Mouse (Mus musculus): ENCODE data around the gene Atp5b.
"Not testable (repeated sequence)": the region's sequence is repeated elsewhere in the genome, so short reads cannot be mapped to it uniquely, and the experiment has no call there.

Gene Atp5b

DNA sequence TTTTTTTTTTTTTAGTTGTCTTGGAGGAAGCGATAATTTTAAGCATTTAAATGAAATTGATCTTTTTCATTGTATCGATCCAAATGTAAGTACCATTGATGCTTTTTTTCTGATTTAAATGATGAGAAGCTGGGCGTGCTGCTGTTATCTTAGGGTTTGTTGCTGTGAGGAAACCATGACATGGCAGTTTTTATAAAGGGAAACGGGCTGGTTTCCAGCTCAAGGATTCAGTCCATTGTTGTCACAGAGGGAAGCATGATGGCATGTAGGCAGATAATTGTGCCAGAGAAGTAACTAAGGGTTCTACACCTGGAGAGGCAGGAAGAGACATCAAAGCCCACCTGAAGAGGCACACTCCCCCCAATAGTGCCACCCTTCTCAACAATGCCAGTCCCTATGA is 13.9 kb upstream of the Atp5b start:
- peak in 1 of 2 experiments; percentile 36 for DNase-seq (ENCODE audit: low spot score in 2 of 2)

DNA sequence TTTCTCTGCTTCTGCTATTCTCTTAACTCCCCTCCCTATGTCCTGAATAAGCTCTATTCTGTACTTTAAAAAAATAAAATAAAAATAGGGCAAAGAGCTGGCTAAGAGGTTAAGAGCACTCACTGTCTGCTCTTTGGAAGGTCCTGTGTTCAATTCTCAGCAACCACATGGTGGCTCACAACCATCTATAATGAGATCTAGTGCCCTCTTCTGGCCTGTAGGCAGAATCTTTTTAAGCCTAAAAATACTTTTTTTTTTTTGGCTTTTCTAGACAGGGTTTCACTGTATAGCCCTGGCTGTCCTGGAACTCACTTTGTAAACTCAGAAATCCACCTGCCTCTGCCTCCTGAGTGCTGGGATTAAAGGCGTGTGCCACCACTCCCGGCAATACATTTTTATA is 12.6 kb upstream of the Atp5b start:
- DNase-seq (ENCODE audit: low spot score in 2 of 2) = not testable (repeated sequence)

DNA sequence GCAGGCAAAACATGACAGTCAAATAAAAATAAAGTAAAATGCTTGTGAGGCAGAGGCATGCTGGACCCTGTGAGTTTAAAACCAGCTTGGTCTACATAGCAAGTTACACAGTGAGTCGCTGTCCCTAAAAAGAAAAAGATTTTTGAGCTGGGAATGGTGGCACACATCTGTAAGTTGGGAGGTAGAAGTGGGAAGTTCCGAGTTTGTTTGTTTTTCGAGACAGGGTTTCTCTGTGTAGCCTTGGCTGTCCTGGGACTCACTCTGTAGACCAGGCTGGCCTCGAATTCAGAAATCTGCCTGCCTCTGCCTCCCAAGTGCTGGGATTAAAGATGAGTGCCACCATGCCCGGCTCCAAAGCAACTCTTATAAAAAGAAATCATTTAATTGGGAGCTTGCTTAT is 4.8 kb upstream of the Atp5b start:
- DNase-seq (ENCODE audit: low spot score in 2 of 2) = not testable (repeated sequence)

DNA sequence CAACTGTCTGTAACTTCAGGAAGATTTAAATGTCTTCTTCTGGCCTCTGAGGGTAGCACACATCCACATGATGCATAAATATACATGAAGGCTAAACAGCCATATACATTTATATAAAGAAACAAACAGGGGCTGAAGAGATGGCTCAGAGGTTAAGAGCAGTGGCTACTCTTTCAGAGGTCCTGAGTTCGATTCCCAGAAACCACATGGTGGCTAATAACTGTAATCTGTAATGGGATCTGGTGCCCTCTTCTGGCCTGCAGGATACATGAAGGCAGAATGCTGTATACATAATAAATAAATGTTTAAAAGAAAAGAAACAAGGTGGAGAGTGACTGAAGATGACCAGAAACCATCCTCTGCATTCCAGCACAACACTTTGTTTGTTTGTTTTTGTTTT is 2.6 kb upstream of the Atp5b start:
- no peak for DNase-seq (ENCODE audit: low spot score in 2 of 2)

DNA sequence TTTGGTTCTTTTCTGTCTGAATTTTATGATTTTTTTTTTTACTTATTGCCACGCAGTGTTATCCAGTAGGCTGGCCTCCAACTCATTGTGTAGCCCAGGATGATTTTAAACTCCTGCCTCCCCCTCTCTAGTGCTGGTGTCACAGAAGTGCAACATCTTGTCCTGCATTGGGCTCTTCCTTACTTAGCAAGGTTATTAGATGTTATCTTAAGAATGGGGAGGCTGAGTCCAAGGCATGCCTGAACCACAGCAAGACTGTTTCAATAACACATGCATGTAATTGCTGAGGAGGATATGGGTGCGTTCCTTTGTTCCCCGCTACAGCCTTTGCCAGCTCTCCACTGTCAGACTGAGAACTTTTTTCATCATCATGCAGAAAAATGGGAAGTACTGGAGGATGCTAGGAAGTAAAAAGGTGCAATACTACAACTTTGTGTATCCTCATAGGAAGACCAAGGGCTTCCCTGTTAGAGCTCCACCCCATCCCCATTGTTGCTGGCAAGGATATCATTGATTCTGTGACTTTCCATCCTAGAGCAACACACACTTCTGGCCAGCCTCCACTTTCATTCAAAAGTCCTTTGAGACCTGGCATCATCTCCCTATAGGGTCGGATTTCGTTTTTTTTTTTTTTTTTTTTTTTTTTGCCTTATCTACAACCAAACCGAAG is 1.1 kb upstream of the Atp5b start:
- DNase-seq (ENCODE audit: low spot score in 2 of 2) = no peak

DNA sequence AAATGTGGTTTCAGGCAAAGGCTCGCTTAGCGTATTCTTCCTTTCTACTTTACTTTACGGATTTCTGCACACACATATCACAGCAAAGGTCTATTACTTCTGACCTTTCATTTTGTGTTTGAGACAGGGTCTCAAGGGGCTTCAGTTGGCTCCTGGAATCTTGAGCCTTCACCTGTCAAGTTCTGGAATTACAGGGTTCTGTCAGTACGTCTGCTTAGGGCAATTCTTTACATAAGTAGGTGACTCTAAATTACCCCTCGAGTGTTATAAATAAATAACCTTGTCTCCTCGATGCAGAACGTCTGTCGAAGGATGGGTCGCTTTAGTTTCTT is 630 bp upstream of the Atp5b start:
- no peak for DNase-seq (ENCODE audit: low spot score in 2 of 2)

DNA sequence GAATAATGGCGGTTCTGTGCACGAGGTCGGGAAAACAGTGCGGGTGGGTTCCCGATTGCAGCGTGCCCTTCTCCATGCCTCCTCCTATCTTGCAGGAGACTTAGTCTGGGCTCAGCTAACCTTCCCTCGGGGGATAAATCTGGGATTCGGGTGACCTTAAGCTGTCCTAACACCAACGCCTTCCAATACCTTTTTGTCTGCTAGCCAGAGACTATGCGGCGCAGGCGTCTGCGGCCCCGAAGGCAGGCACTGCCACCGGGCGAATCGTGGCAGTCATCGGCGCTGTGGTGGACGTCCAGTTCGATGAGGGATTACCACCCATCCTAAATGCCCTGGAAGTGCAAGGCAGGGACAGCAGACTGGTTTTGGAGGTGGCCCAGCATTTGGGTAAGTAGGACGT is 615 bp downstream of the Atp5b start:
- peak in 1 of 2 experiments; percentile 39 for DNase-seq (ENCODE audit: low spot score in 2 of 2)

DNA sequence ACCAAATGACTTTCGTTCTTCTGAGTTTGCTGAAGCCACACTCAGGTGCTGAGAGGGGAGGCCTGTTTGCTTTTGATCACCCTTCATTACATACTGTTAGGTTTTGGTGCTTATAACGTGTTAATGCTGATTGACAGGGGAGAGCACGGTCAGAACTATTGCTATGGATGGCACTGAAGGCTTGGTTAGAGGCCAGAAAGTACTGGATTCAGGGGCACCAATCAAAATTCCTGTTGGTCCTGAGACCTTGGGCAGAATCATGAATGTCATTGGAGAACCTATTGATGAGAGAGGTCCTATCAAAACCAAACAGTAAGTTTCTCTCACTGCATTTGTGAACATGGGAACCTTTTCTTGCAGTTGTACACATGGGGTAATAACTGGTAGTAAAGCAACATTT is 1.1 kb downstream of the Atp5b start:
- no peak for DNase-seq (ENCODE audit: low spot score in 2 of 2)

DNA sequence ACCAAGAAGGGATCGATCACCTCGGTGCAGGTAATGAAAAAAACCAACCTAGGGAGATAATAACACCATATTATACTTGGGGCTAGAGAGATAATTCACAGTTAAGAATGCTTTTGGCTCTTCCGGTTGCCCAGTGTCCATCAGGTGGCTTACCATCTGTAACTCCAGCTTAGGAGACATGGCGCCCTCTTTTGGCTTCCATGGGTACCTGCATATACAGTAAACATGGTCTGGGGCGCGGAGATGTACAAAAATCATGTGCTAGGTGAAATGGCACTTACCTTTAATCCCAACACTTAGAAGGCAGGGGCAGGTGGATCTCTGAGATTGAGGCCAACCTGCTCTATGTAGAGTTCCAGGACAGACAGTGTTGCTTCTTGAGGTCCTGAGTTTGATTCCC is 3.3 kb downstream of the Atp5b start:
- no peak for DNase-seq (ENCODE audit: low spot score in 2 of 2)

DNA sequence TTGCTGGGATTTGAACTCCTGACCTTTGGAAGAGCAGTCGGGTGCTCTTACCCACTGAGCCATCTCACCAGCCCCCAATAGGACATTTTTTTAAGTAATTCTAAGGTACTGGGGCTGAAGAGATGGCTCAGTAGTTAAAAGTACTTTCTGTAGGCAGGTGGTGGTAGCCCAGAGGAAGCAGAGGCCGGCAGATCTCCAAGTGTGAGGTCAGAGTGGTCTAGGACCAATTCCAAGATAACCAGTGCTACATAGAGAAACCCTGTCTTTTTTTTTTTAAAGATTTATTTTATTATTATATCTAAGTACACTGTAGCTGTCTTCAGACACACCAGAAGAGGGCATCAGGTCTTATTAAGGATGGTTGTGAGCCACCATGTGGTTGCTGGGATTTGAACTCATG is 4.1 kb downstream of the Atp5b start:
- not testable (repeated sequence) for DNase-seq (ENCODE audit: low spot score in 2 of 2)

DNA sequence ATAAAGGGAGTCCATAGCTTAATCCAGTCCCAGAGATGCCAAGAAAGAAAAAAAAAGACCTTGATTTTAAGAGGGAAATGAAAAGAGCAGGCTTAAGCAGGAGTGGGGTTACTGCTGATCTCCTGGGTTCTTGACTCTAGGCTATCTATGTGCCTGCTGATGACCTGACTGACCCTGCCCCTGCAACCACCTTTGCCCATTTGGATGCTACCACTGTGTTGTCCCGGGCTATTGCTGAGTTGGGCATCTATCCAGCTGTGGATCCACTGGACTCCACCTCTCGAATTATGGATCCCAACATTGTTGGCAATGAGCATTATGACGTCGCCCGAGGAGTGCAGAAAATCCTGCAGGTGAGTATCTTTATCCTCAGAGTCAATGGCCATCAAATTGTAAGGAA is 5.1 kb downstream of the Atp5b start:
- DNase-seq (ENCODE audit: low spot score in 2 of 2) = no peak

DNA sequence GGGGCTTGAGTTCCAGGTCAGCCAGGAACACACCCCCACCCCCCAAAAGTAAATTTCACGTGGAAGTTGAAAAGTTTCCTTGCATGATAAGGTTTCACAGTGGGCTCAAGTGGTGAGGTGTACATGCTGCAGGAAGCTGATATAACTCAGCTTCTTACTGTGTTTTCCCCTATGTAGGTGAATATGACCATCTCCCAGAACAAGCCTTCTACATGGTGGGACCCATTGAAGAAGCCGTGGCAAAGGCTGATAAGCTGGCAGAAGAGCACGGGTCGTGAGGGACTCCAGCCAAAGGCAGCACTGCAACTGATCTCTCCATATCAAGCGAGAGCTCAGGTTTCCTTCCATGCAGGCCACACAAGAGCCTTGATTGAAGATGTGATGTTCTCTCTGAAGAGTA is 6.8 kb downstream of the Atp5b start:
- DNase-seq (ENCODE audit: low spot score in 2 of 2) = no peak

DNA sequence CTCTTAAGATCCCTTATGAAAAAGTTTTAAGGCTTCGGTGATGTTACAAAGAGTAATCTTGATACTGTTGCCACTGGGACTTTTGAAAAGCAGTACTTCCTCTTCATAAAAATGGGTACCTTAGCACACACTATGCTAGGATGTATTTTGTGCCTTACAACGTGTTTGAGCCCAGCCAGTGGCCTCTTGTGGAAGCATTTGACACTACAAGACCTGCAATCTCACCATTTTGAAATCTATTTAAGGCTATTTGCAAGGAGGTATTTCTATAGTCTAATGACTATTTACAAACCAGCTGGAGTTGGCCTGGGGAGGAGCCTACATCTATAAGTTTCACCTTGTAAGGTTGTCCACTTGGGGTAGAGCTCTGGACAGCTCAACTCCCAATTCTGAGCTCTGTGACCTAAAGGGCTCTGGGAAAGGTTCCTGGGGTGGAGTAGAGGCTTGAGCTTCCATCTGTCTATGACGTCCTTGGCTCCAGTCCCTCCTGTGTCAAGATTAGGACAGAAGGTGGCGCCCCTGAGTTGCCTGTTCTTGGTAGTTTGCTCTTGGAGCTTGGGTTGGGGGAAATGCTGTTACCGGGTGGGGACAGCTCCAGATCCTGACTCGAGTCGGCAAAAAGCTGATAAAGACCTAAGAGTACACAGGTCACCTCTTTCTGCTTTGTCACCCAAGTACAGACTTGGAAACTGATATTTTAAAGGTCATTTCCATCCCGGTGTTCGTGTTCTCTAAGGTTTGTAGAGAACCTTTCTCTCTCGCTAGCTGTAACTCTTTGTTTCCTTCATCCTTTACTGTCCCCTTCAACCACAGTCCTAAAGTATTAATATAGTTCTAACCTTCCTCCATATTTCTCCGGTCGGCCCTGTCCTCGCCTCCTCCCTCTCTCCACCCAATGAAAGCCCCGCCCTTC is 7.8 kb downstream of the Atp5b start:
- peak; percentile 91 to 95 for DNase-seq (ENCODE audit: low spot score in 2 of 2)

DNA sequence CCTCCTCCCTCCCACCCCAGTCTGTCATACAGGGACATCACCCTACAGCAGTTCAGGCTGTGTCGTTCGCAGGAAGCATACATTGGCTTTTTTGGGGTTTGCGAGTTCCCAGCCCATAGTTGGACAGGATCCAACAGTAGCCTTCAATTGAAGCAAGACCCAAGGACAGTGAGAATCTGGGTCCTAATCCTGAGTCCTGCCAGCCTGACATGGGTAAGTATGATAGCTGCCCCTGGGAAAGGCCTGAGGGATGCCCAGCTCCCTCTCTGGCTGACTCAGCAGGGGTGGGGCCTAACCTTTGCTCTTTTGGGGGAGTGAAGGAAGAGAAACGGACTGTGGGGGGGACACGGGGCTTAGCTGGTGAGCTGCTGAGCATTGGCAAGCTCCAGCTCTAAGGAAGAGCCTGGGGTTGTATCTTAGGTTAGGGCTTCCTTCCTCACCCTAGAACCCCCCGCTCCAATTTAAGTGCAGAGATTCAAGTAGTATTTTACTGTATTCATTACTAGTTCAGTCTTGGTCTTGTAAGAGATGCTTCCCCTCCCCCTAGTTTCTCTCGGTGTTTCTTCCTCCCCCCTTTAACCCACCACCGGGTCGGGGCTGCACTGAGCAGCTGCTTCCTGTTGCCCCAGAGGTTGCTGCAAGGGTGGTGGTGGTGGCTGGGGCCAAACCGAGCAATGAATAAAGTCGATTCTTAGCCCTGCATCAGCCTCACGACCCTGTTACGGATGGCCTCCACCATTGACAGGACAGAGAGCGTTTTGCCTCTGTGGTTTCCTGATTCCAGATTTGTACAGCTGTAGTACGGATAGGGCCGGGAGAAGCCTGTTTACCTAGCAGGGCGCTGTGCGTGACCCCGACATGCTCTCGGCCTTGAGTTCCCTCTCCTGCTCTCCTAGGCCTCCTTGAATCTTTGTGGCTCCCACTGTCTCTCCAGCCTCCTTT is 8.8 kb downstream of the Atp5b start, which contains the start of gene Baz2a:
Gene Baz2a (plus strand): TSS at position 14 of the 942 bp plus-strand sequence.
- peak; percentile 74 to 76 for DNase-seq (ENCODE audit: low spot score in 2 of 2)

DNA sequence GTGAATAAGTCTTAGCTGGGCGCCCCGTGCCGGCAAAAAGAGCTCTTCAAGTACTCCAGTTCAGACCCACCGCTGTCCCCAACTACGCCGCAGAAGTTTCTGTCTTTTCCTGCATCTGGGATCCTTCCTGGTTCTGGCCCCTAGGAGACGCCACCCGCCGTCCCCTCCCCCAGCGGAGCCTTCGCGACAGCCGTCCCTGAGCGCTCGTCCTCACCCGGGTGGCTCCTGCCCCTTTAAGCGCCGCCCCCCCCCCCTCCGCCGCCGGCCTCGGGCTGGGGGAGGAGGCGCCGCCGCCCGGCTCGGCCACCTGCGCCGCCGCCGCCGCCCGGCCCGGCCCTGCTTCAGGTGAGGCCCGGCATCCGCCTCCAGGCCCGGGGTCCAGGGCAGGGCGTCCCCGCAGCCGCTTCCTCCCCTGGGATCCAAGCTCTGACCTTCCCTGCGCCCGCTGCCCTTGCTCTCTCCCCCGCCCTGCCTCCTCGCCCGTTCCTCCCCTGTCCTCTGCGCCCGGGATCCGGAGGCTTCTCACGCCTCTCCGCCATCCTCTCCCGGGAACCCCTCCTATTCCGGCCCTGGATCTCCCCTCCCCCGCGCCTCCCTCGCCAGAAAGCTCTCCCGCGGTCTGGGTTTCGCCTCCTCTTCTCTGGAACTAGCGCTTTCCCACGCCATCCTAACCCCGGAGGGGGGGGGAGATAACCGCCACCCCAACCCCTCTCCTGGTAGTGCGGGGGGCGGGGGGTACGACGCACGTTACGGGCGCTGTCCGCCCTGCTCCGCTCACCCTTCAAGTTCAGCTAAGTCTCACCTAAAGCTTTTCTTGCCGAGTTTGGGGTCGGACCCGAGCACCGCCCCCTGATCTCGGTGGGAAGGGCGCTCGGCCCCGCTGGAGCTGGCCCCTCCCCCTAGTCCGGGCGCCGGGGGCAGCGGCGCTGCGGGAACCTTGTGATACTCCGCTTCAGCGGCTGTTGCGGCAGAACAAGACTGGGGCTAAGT is 9.7 kb downstream of the Atp5b start:
- DNase-seq (ENCODE audit: low spot score in 2 of 2) = peak; percentile 83 to 85

DNA sequence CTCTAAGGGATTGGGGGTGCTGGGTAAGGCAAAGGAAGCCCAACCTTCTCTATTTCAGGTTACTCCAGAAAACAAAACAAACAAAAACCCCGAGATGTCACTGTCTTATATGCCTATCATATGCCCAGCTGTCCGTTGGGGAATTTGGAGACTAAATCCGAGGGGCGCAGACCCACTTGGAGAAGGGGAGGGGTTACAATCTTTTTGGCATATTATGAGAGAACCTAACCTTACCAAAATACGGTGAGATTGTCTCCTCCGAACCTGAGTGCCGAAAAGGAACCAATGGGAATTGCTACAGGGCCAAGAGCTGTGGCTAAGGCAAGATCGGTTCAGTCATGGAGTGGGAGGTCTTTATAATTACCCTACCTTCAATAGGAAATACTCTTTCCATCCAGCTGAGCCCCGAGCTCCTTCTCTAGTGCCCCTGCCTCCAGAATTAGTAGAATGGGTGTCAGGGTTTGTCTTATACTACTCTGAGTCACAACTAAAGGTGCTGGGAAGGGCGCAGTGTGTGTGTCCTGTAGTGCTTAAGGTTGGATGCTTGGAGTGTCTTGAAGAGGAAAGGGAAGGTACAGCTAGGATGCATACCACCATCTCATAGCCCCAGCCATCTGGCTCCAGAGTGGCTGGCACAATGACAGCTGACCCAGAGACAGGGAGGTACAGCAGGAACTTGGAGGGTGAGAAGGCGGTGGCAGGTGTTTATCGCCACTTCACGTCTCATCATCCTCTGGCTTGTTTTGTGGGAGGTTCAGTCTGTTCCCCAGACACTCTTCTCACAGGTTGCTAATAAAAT is 10.6 kb downstream of the Atp5b start:
- DNase-seq (ENCODE audit: low spot score in 2 of 2) = no peak

DNA sequence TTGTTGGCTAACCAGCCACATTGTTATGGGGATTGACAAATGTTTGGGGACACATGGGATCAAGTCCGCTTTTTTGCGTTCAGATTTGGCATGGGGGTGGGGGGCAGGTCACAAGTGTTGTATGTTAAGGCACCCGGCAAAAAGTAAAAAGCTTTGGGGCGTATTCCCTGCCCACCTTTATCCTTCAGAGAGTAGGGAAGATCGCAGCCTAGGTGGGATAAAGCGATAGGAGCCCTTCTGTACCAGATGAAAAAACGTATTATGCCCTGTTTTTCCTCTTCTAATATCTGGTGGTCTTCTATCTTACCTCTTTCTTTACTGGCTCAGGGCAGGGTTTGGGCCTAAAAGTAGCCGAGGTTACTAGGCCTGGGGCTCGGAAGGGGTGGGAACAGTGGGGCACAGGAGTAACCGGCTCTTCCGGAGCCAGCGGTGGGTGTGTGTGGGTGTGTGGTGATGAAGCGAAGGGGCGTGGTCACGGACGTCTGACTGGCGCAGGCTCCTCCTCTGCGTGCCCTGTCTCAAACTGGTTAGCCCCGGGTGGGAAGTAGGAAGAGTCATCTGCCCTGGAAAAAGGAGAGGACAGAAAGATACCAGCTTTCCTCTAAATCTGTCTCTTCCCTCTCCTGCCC is 11.4 kb downstream of the Atp5b start:
- peak; percentile 87 to 88 for DNase-seq (ENCODE audit: low spot score in 2 of 2)

DNA sequence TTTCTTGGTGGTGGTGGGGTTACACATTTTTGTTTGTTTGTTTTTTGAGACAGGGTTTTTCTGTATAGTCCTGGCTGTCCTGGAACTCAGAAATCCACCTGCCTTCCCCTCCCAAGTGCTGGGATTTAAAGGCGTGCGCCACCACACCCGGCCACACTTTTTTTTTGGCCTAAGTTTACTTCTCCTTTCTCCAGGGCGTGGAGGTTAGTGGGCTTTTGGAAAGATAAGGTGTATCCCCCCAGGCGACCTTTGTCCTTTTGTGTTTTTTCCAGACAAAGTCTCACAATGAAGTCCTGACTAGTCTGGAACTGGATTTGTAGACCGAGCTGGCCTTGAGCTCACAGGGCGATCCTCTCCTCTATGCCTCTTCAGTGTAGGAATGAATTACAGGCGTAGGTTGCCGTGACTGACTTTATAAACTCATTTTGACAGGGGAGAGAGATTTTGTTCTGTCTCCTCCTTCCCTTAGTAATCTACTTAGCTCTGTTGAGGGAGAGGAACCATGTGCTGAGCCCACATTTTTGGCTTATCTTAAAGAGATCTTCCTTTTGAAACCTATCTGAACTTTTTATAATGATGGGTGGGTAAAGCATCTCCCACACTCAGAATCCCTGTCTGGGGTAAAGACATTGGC is 12.0 kb downstream of the Atp5b start:
- DNase-seq (ENCODE audit: low spot score in 2 of 2) = no peak

DNA sequence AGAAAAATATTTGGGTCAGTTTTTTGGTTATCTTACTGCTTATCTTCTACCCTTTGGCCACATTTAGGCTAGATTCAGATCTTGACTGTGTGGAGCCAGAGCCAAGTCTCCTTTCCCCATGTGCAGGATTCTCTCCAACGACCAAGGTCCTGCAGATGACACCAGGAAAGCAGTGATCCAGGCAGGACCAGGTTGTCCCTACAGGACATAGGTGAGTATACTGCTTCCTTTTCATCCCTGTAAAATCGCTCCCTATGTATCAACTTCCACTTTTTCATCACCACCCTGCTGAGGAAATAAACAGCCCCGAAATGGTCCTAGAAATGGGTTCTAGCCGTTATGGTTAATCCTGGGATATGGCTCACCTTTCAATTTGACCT is 13.2 kb downstream of the Atp5b start:
- no peak for DNase-seq (ENCODE audit: low spot score in 2 of 2)

Data from heart, adult 9 months (tissue).